Mouse (Mus musculus): ENCODE data around the gene Magi1. TPM values are rescaled to one million over a fixed set of nuclear protein-coding genes. Genes with fewer than 3 reads are reported as not detected.

Magi1 gene
- total and polyA plus RNA-seq, 3 experiments = not detected

- no peak for DNase-seq (ENCODE audit: low read depth, low spot score)
- Histone ChIP-seq H3K79me2 (ENCODE audit: control insufficient read depth, insufficient read depth, low read length, poor library complexity) (no peaks in the 10 kb centered on the region), H3K9ac (ENCODE audit: control insufficient read depth, low read depth, low read length, poor library complexity, severe bottlenecking) (no peak overlapping the region), H3K36me3 (ENCODE audit: control insufficient read depth in 1 of 2, insufficient read depth in 2 of 2, low read length in 2 of 2) (no peaks in the 10 kb centered on the region), H3K9me3 (replicated peaks; ENCODE audit: insufficient read depth, low read length) (no peaks in the 10 kb centered on the region), H3K4me1 (ENCODE audit: control insufficient read depth in 1 of 2, insufficient read depth in 2 of 2, low read length in 2 of 2) (no peaks in the 10 kb centered on the region), H3K4me3 (ENCODE audit: control insufficient read depth in 1 of 2, insufficient read depth in 1 of 2, low read depth in 2 of 2, low read length in 2 of 2) (no peak overlapping the region), H3K27me3 (ENCODE audit: control insufficient read depth in 1 of 2, insufficient read depth in 2 of 2, low read length in 2 of 2) (no peaks in the 10 kb centered on the region), H3K27ac (ENCODE audit: control insufficient read depth, low read depth, low read length) (no peak overlapping the region)
- TF ChIP-seq MYC (IDR thresholded peaks at IDR 0.05; ENCODE audit: low read depth, low read length) (no peak), CHD2 (IDR thresholded peaks at IDR 0.05; ENCODE audit: low read length) (no peak), POLR2A (IDR thresholded peaks at IDR 0.05; ENCODE audit: control insufficient read depth in 1 of 2, insufficient read depth in 1 of 2, low read depth in 1 of 2, low read length in 2 of 2, poor library complexity in 1 of 2) (no peak), RAD21 (IDR thresholded peaks at IDR 0.05; ENCODE audit: low read depth, low read length) (no peak), ETS1 (IDR thresholded peaks at IDR 0.05; ENCODE audit: low read depth, low read length) (no peak), SIN3A (IDR thresholded peaks at IDR 0.05; ENCODE audit: low read length) (no peak), ZNF384 (IDR thresholded peaks at IDR 0.05; ENCODE audit: low read depth, low read length) (no peak), ZC3H11A (IDR thresholded peaks at IDR 0.05; ENCODE audit: low read depth, low read length) (no peak), MAFK (IDR thresholded peaks at IDR 0.05; ENCODE audit: borderline replicate concordance, low read depth, low read length) (no peak), NELFE (IDR thresholded peaks at IDR 0.05; ENCODE audit: low read depth, low read length) (no peak), CHD1 (IDR thresholded peaks at IDR 0.05; ENCODE audit: low read depth, low read length) (no peak), GATA1 (IDR thresholded peaks at IDR 0.05; ENCODE audit: low read depth, low read length) (no peak), MAZ (IDR thresholded peaks at IDR 0.05; ENCODE audit: low read depth, low read length) (no peak), NRF1 (IDR thresholded peaks at IDR 0.05; ENCODE audit: insufficient read depth, low read depth, low read length, poor library complexity, severe bottlenecking) (no peak), HCFC1 (IDR thresholded peaks at IDR 0.05; ENCODE audit: low read depth, low read length) (no peak)
Observed at GRCm38 (mm10) chr6:94142493-94142892, 141.2 kb downstream of the Magi1 start.

GRCm38 (mm10) chr6:94141496-94141895 lies 142.2 kb downstream of the Magi1 start:
- no peak overlapping the region for H3K9ac ChIP-seq (ENCODE audit: control insufficient read depth, low read depth, low read length, poor library complexity, severe bottlenecking)
- H3K4me1 ChIP-seq (ENCODE audit: control insufficient read depth in 1 of 2, insufficient read depth in 2 of 2, low read length in 2 of 2) = no peaks in the 10 kb centered on the region
- H3K27ac ChIP-seq (ENCODE audit: control insufficient read depth, low read depth, low read length) = no peak overlapping the region
- H3K4me3 ChIP-seq (ENCODE audit: control insufficient read depth in 1 of 2, insufficient read depth in 1 of 2, low read depth in 2 of 2, low read length in 2 of 2) = no peak overlapping the region
- H3K36me3 ChIP-seq (ENCODE audit: control insufficient read depth in 1 of 2, insufficient read depth in 2 of 2, low read length in 2 of 2) = no peaks in the 10 kb centered on the region
- no peak for DNase-seq (ENCODE audit: low read depth, low spot score)
- H3K79me2 ChIP-seq (ENCODE audit: control insufficient read depth, insufficient read depth, low read length, poor library complexity) = no peaks in the 10 kb centered on the region
- TF ChIP-seq ETS1 (IDR thresholded peaks at IDR 0.05; ENCODE audit: low read depth, low read length) (no peak), GABPA (IDR thresholded peaks at IDR 0.05; ENCODE audit: low read depth, low read length) (no peak), SIN3A (IDR thresholded peaks at IDR 0.05; ENCODE audit: low read length) (no peak), MEF2A (IDR thresholded peaks at IDR 0.05; ENCODE audit: extremely low read depth, insufficient replicate concordance, low read depth, low read length, poor library complexity, severe bottlenecking) (no peak), POLR2A (IDR thresholded peaks at IDR 0.05; ENCODE audit: control insufficient read depth in 1 of 2, insufficient read depth in 1 of 2, low read depth in 1 of 2, low read length in 2 of 2, poor library complexity in 1 of 2) (no peak), JUND (IDR thresholded peaks at IDR 0.05; ENCODE audit: low read depth, low read length) (no peak), POLR2AphosphoS2 (IDR thresholded peaks at IDR 0.05; ENCODE audit: low read length) (no peak), KAT2A (conservative IDR thresholded peaks at IDR 0.05; ENCODE audit: low read depth, low read length) (no peak), USF2 (IDR thresholded peaks at IDR 0.05; ENCODE audit: borderline replicate concordance in 1 of 2, insufficient read depth in 1 of 2, low read depth in 1 of 2, low read length in 2 of 2) (no peak), NELFE (IDR thresholded peaks at IDR 0.05; ENCODE audit: low read depth, low read length) (no peak), MYC (IDR thresholded peaks at IDR 0.05; ENCODE audit: low read depth, low read length) (no peak), MAX (IDR thresholded peaks at IDR 0.05; ENCODE audit: low read length) (no peak), TCF12 (IDR thresholded peaks at IDR 0.05; ENCODE audit: low read depth, low read length) (no peak), CHD1 (IDR thresholded peaks at IDR 0.05; ENCODE audit: low read depth, low read length) (no peak), TBP (IDR thresholded peaks at IDR 0.05; ENCODE audit: low read depth, low read length) (no peak), NRF1 (IDR thresholded peaks at IDR 0.05; ENCODE audit: insufficient read depth, low read depth, low read length, poor library complexity, severe bottlenecking) (no peak), RAD21 (IDR thresholded peaks at IDR 0.05; ENCODE audit: low read depth, low read length) (no peak), MXI1 (IDR thresholded peaks at IDR 0.05; ENCODE audit: low read depth, low read length) (no peak)
- no peaks in the 10 kb centered on the region for H3K9me3 ChIP-seq (replicated peaks; ENCODE audit: insufficient read depth, low read length)
- H3K27me3 ChIP-seq (ENCODE audit: control insufficient read depth in 1 of 2, insufficient read depth in 2 of 2, low read length in 2 of 2) = no peaks in the 10 kb centered on the region

Data from MEL (cell line).